Mouse (Mus musculus) ES-Bruce4 (cell line): Measurements from ENCODE around the gene Tnk1.

Experiments used
- CTCF ChIP-seq: IDR thresholded peaks from one replicate; pipeline ENCODE4 v1.8.1; 2011; ENCODE audit warnings: low read depth, low read length
- EP300 ChIP-seq: IDR thresholded peaks from 2 replicates; pipeline ENCODE4 v1.6.1; 2011; ENCODE audit warnings: low read depth, low read length; ENCODE audit not compliant: insufficient read depth
- POLR2A ChIP-seq: IDR thresholded peaks from one replicate; pipeline ENCODE4 v1.8.1; 2011; ENCODE audit warnings: low read length; ENCODE audit not compliant: insufficient read depth

- TF ChIP-seq CTCF: no peak
- no peak for TF ChIP-seq POLR2A
- no peak for TF ChIP-seq EP300
These were observed 7.0 kb upstream of the Tnk1 start for GRCm38 (mm10) chr11:69865561-69865960.
